Mouse (Mus musculus): ENCODE measurements around the gene AI854703. TPM values are rescaled to one million over a fixed set of nuclear protein-coding genes. Genes with fewer than 3 reads are reported as not detected.
A peak's percentile ranks its signal among the peaks of the same experiment; 100 is the strongest.

Gene AI854703
- polyA plus RNA-seq (2015; fragmentation: Nextera tagmentation; extraction: Ambion mirVana), result 11.7 and 17.5 TPM in 2 replicates

GRCm38 (mm10) chr6:48626464-48626863 is at the start of gene AI854703:
AI854703 (plus strand) TSS chr6:48626764.
- peak within 1 kb of the TSS; percentile 83 for H3K4me2 ChIP-seq (ENCODE audit: low read length)
- ATAC-seq, result no peak
- peaks cover 9% of the 10 kb centered on the region for H3K27me3 ChIP-seq (replicated peaks; ENCODE audit: control insufficient read depth, insufficient read depth, low read length)
- no peaks in the 10 kb centered on the region for H3K36me3 ChIP-seq (ENCODE audit: control insufficient read depth, insufficient read depth)
- peak within 1 kb of the TSS; percentile 61 for H3K9ac ChIP-seq (replicated peaks; ENCODE audit: low read depth, low read length)
- no peaks in the 10 kb centered on the region for H3K9me3 ChIP-seq (ENCODE audit: control insufficient read depth, low read length)
- 15% methylated on average over 8 of the region's 8 CpGs for WGBS
- peak within 1 kb of the TSS; percentile 57 for H3K4me3 ChIP-seq (replicated peaks; ENCODE audit: low read length)
- peaks cover 22% of the 10 kb centered on the region for H3K4me1 ChIP-seq (replicated peaks; ENCODE audit: control insufficient read depth, insufficient read depth, low read length)
- no peak within 1 kb of the TSS for H3K27ac ChIP-seq (ENCODE audit: low read length)

- no peaks in the 10 kb centered on the region for H3K9me3 ChIP-seq (ENCODE audit: control insufficient read depth, low read length)
- no peak for ATAC-seq
- H3K4me2 ChIP-seq (ENCODE audit: low read length), result no peak overlapping the region
- H3K36me3 ChIP-seq (ENCODE audit: control insufficient read depth, insufficient read depth), result no peaks in the 10 kb centered on the region
- no peaks in the 10 kb centered on the region for H3K27me3 ChIP-seq (replicated peaks; ENCODE audit: control insufficient read depth, insufficient read depth, low read length)
- WGBS, result 77% methylated on average over 5 of the region's 5 CpGs
- no peaks in the 10 kb centered on the region for H3K4me1 ChIP-seq (replicated peaks; ENCODE audit: control insufficient read depth, insufficient read depth, low read length)
- H3K9ac ChIP-seq (replicated peaks; ENCODE audit: low read depth, low read length), result no peak overlapping the region
- H3K27ac ChIP-seq (ENCODE audit: low read length), result no peak overlapping the region
- no peak overlapping the region for H3K4me3 ChIP-seq (replicated peaks; ENCODE audit: low read length)
These were observed 47.8 kb upstream of the AI854703 start for GRCm38 (mm10) chr6:48578736-48579135.

- Histone ChIP-seq H3K4me2 (ENCODE audit: low read length) (no peak overlapping the region), H3K9me3 (ENCODE audit: control insufficient read depth, low read length) (no peaks in the 10 kb centered on the region), H3K4me3 (replicated peaks; ENCODE audit: low read length) (no peak overlapping the region), H3K27ac (ENCODE audit: low read length) (no peak overlapping the region), H3K36me3 (ENCODE audit: control insufficient read depth, insufficient read depth) (no peaks in the 10 kb centered on the region), H3K27me3 (replicated peaks; ENCODE audit: control insufficient read depth, insufficient read depth, low read length) (no peaks in the 10 kb centered on the region), H3K4me1 (replicated peaks; ENCODE audit: control insufficient read depth, insufficient read depth, low read length) (no peaks in the 10 kb centered on the region), H3K9ac (replicated peaks; ENCODE audit: low read depth, low read length) (no peak overlapping the region)
- ATAC-seq, result no peak
- WGBS, result 42% methylated on average over 5 of the region's 5 CpGs
These were observed 47.3 kb upstream of the AI854703 start for GRCm38 (mm10) chr6:48579215-48579648.

- no peak for ATAC-seq
- Histone ChIP-seq H3K4me1 (replicated peaks; ENCODE audit: control insufficient read depth, insufficient read depth, low read length) (no peaks in the 10 kb centered on the region), H3K27me3 (replicated peaks; ENCODE audit: control insufficient read depth, insufficient read depth, low read length) (no peaks in the 10 kb centered on the region), H3K4me2 (ENCODE audit: low read length) (no peak overlapping the region), H3K9ac (replicated peaks; ENCODE audit: low read depth, low read length) (no peak overlapping the region), H3K36me3 (ENCODE audit: control insufficient read depth, insufficient read depth) (no peaks in the 10 kb centered on the region), H3K4me3 (replicated peaks; ENCODE audit: low read length) (no peak overlapping the region), H3K27ac (ENCODE audit: low read length) (no peak overlapping the region), H3K9me3 (ENCODE audit: control insufficient read depth, low read length) (no peaks in the 10 kb centered on the region)
- 41% methylated on average over 3 of the region's 3 CpGs for WGBS
These were observed 45.3 kb upstream of the AI854703 start for GRCm38 (mm10) chr6:48581257-48581656.

- Histone ChIP-seq H3K4me3 (replicated peaks; ENCODE audit: low read length) (no peak overlapping the region), H3K4me2 (ENCODE audit: low read length) (no peak overlapping the region), H3K36me3 (ENCODE audit: control insufficient read depth, insufficient read depth) (no peaks in the 10 kb centered on the region), H3K9ac (replicated peaks; ENCODE audit: low read depth, low read length) (no peak overlapping the region), H3K9me3 (ENCODE audit: control insufficient read depth, low read length) (no peaks in the 10 kb centered on the region), H3K27ac (ENCODE audit: low read length) (no peak overlapping the region), H3K4me1 (replicated peaks; ENCODE audit: control insufficient read depth, insufficient read depth, low read length) (no peaks in the 10 kb centered on the region), H3K27me3 (replicated peaks; ENCODE audit: control insufficient read depth, insufficient read depth, low read length) (no peaks in the 10 kb centered on the region)
- 66% methylated on average over 3 of the region's 3 CpGs for WGBS
- ATAC-seq, result peak; percentile 43; the same call in 1 of the 2 replicates
These were observed 44.5 kb upstream of the AI854703 start for GRCm38 (mm10) chr6:48582037-48582436.

- H3K36me3 ChIP-seq (ENCODE audit: control insufficient read depth, insufficient read depth), result no peaks in the 10 kb centered on the region
- 76% methylated on average over 6 of the region's 6 CpGs for WGBS
- no peaks in the 10 kb centered on the region for H3K27me3 ChIP-seq (replicated peaks; ENCODE audit: control insufficient read depth, insufficient read depth, low read length)
- H3K27ac ChIP-seq (ENCODE audit: low read length), result no peak within 1 kb of the TSS
- ATAC-seq, result no peak
- H3K9me3 ChIP-seq (ENCODE audit: control insufficient read depth, low read length), result no peaks in the 10 kb centered on the region
- peaks cover 5% of the 10 kb centered on the region for H3K4me1 ChIP-seq (replicated peaks; ENCODE audit: control insufficient read depth, insufficient read depth, low read length)
- H3K4me2 ChIP-seq (ENCODE audit: low read length), result no peak within 1 kb of the TSS
- no peak within 1 kb of the TSS for H3K4me3 ChIP-seq (replicated peaks; ENCODE audit: low read length)
- H3K9ac ChIP-seq (replicated peaks; ENCODE audit: low read depth, low read length), result no peak within 1 kb of the TSS
These were observed 37.3 kb upstream of the AI854703 start, which contains the start of gene Gm45021 for GRCm38 (mm10) chr6:48589194-48589750. Gm45021 (plus strand) TSS chr6:48589610.

- no peak overlapping the region for H3K4me3 ChIP-seq (replicated peaks; ENCODE audit: low read length)
- no peaks in the 10 kb centered on the region for H3K27me3 ChIP-seq (replicated peaks; ENCODE audit: control insufficient read depth, insufficient read depth, low read length)
- peaks cover 4% of the 10 kb centered on the region for H3K36me3 ChIP-seq (ENCODE audit: control insufficient read depth, insufficient read depth)
- peaks cover 2% of the 10 kb centered on the region; the same call in 1 of the 2 replicates for H3K9me3 ChIP-seq (ENCODE audit: control insufficient read depth, low read length)
- no peak overlapping the region for H3K27ac ChIP-seq (ENCODE audit: low read length)
- H3K9ac ChIP-seq (replicated peaks; ENCODE audit: low read depth, low read length), result no peak overlapping the region
- peaks cover 16% of the 10 kb centered on the region for H3K4me1 ChIP-seq (replicated peaks; ENCODE audit: control insufficient read depth, insufficient read depth, low read length)
- 88% methylated on average over 3 of the region's 3 CpGs for WGBS
- ATAC-seq, result no peak
- H3K4me2 ChIP-seq (ENCODE audit: low read length), result no peak overlapping the region
These were observed 35.2 kb upstream of the AI854703 start for GRCm38 (mm10) chr6:48591221-48591845.

GRCm38 (mm10) chr6:48591871-48592270 is 34.7 kb upstream of the AI854703 start:
- Histone ChIP-seq H3K27ac (ENCODE audit: low read length) (no peak overlapping the region), H3K4me2 (ENCODE audit: low read length) (no peak overlapping the region), H3K27me3 (replicated peaks; ENCODE audit: control insufficient read depth, insufficient read depth, low read length) (no peaks in the 10 kb centered on the region), H3K4me1 (replicated peaks; ENCODE audit: control insufficient read depth, insufficient read depth, low read length) (peaks cover 16% of the 10 kb centered on the region), H3K9ac (replicated peaks; ENCODE audit: low read depth, low read length) (no peak overlapping the region), H3K36me3 (ENCODE audit: control insufficient read depth, insufficient read depth) (peaks cover 9% of the 10 kb centered on the region), H3K9me3 (ENCODE audit: control insufficient read depth, low read length) (peaks cover 7% of the 10 kb centered on the region), H3K4me3 (replicated peaks; ENCODE audit: low read length) (no peak overlapping the region)
- WGBS, result 92% methylated on average over 6 of the region's 6 CpGs
- ATAC-seq, result no peak

GRCm38 (mm10) chr6:48593158-48594042 is 33.2 kb upstream of the AI854703 start, which contains the start of the genes Repin1 and Gm44965:
Repin1 (plus strand) TSS chr6:48593883.
Gm44965 (plus strand) TSS chr6:48593941.
- peak; percentile 87 for ATAC-seq
- Histone ChIP-seq H3K36me3 (ENCODE audit: control insufficient read depth, insufficient read depth) (peaks cover 24% of the 10 kb centered on the region), H3K27me3 (replicated peaks; ENCODE audit: control insufficient read depth, insufficient read depth, low read length) (no peaks in the 10 kb centered on the region), H3K9ac (replicated peaks; ENCODE audit: low read depth, low read length) (peak within 1 kb of the TSS; percentile 82), H3K4me3 (replicated peaks; ENCODE audit: low read length) (peak within 1 kb of the TSS; percentile 68), H3K9me3 (ENCODE audit: control insufficient read depth, low read length) (peaks cover 19% of the 10 kb centered on the region), H3K27ac (ENCODE audit: low read length) (peak within 1 kb of the TSS; percentile 79), H3K4me1 (replicated peaks; ENCODE audit: control insufficient read depth, insufficient read depth, low read length) (peaks cover 16% of the 10 kb centered on the region), H3K4me2 (ENCODE audit: low read length) (peak within 1 kb of the TSS; percentile 88)
- WGBS, result 2% methylated on average over 44 of the region's 45 CpGs

All from forebrain, embryonic 16.5 days (tissue).